Mouse (Mus musculus): Measurements from ENCODE around the gene Vmn1r199. TPM values are rescaled to one million over a fixed set of nuclear protein-coding genes. Genes with fewer than 3 reads are reported as not detected.
"Not testable (repeated sequence)": the region's sequence is repeated elsewhere in the genome, so short reads cannot be mapped to it uniquely, and the experiment has no call there.

Vmn1r199 gene
- not detected for total RNA-seq (2021)
- long read RNA-seq, experiment 1: 0 reads
- long read RNA-seq, experiment 2: 0 reads

GRCm38 (mm10) chr13:22379518-22379917 is at the start of gene Vmn1r199:
Vmn1r199 (plus strand) TSS chr13:22379818.
- no peak for DNase-seq
- intact Hi-C loops (cut with DNase I; ENCODE audit: low total_unique reads): no loop called here

GRCm38 (mm10) chr13:22333269-22333668 is 46.3 kb upstream of the Vmn1r199 start:
- intact Hi-C loops (cut with DNase I; ENCODE audit: low total_unique reads): no loop called here

GRCm38 (mm10) chr13:22335565-22335964 is 44.1 kb upstream of the Vmn1r199 start:
- no peak for DNase-seq
- intact Hi-C loops (cut with DNase I; ENCODE audit: low total_unique reads): no loop called here

More at GRCm38 (mm10) chr13:22333269-22333668, 46.3 kb upstream of the Vmn1r199 start:
- DNase-seq: no peak

- no peak for DNase-seq
- intact Hi-C loops (cut with DNase I; ENCODE audit: low total_unique reads): no loop called here
Observed at GRCm38 (mm10) chr13:22350064-22350463, 29.6 kb upstream of the Vmn1r199 start, which contains the start of gene Vmn1r198. Vmn1r198 (plus strand) TSS chr13:22350364.

- no peak for DNase-seq
- intact Hi-C loops (cut with DNase I; ENCODE audit: low total_unique reads): no loop called here
Observed at GRCm38 (mm10) chr13:22350813-22351212, 28.8 kb upstream of the Vmn1r199 start.

- intact Hi-C loops (cut with DNase I; ENCODE audit: low total_unique reads); DNase-seq: not testable (repeated sequence)
Observed at GRCm38 (mm10) chr13:22381128-22381527, 1.5 kb downstream of the Vmn1r199 start.

GRCm38 (mm10) chr13:22383401-22383800 is 3.8 kb downstream of the Vmn1r199 start:
- intact Hi-C loops (cut with DNase I; ENCODE audit: low total_unique reads): no loop called here
- no peak for DNase-seq

- DNase-seq: no peak
- intact Hi-C loops (cut with DNase I; ENCODE audit: low total_unique reads): no loop called here
Observed at GRCm38 (mm10) chr13:22387050-22387449, 7.4 kb downstream of the Vmn1r199 start.

GRCm38 (mm10) chr13:22390073-22390472 is 10.5 kb downstream of the Vmn1r199 start, which contains the start of gene Vmn1r200:
Vmn1r200 (plus strand) TSS chr13:22390373.
- DNase-seq: no peak
- intact Hi-C loops (cut with DNase I; ENCODE audit: low total_unique reads): no loop called here

GRCm38 (mm10) chr13:22402978-22403377 is 23.4 kb downstream of the Vmn1r199 start:
- no peak for DNase-seq
- intact Hi-C loops (cut with DNase I; ENCODE audit: low total_unique reads): no loop called here

Other genes starting within 250 kb of the Vmn1r199 start
- not detected for gene Vmn1r191, start 195.8 kb upstream of the Vmn1r199 start, total RNA-seq (2021)
- not detected for gene Vmn1r192, start 188.7 kb upstream of the Vmn1r199 start, total RNA-seq (2021)
- not detected for gene Vmn1r193, start 156.7 kb upstream of the Vmn1r199 start, total RNA-seq (2021)
- not detected for gene Vmn1r194, start 135.6 kb upstream of the Vmn1r199 start, total RNA-seq (2021)
- gene Vmn1r195, start 109.3 kb upstream of the Vmn1r199 start, total RNA-seq (2021): not detected
- gene Vmn1r196, start 89.9 kb upstream of the Vmn1r199 start, total RNA-seq (2021): not detected
- not detected for gene Vmn1r197, start 55.2 kb upstream of the Vmn1r199 start, total RNA-seq (2021)
- not detected for gene Vmn1r198, start 29.5 kb upstream of the Vmn1r199 start, total RNA-seq (2021)
- not detected for gene Vmn1r200, start 10.6 kb downstream of the Vmn1r199 start, total RNA-seq (2021)
- gene Vmn1r201, start 92.1 kb downstream of the Vmn1r199 start, total RNA-seq (2021): not detected
- not detected for gene Vmn1r202, start 125.6 kb downstream of the Vmn1r199 start, total RNA-seq (2021)
- not detected for gene Vmn1r203, start 138.3 kb downstream of the Vmn1r199 start, total RNA-seq (2021)
- not detected for gene Vmn1r204, start 173.4 kb downstream of the Vmn1r199 start, total RNA-seq (2021)
- gene Vmn1r205, start 213.2 kb downstream of the Vmn1r199 start, total RNA-seq (2021): not detected
- not detected for gene Vmn1r206, start 244.4 kb downstream of the Vmn1r199 start, total RNA-seq (2021)